Mouse (Mus musculus): ENCODE data around the gene Nlrc5. TPM values are rescaled to one million over a fixed set of nuclear protein-coding genes. Genes with fewer than 3 reads are reported as not detected.

The Nlrc5 gene
- total RNA-seq, 2 experiments from 2014 or later = 3.1 to 4.6 TPM

- DNase-seq (ENCODE audit: low spot score in 2 of 2) = no peak
Measured at GRCm38 (mm10) chr8:94456071-94456470, 21.9 kb downstream of the Nlrc5 start.

- DNase-seq (ENCODE audit: low spot score in 2 of 2) = no peak
Measured at GRCm38 (mm10) chr8:94458567-94458966, 24.4 kb downstream of the Nlrc5 start.

- no peak for DNase-seq (ENCODE audit: low spot score in 2 of 2)
Measured at GRCm38 (mm10) chr8:94469656-94470055, 35.5 kb downstream of the Nlrc5 start.

- no peak for DNase-seq (ENCODE audit: low spot score in 2 of 2)
Measured at GRCm38 (mm10) chr8:94470794-94471193, 36.6 kb downstream of the Nlrc5 start.

- no peak for DNase-seq (ENCODE audit: low spot score in 2 of 2)
Measured at GRCm38 (mm10) chr8:94471281-94471680, 37.1 kb downstream of the Nlrc5 start.

- DNase-seq (ENCODE audit: low spot score in 2 of 2) = no peak
Measured at GRCm38 (mm10) chr8:94472741-94473140, 38.6 kb downstream of the Nlrc5 start.

- no peak for DNase-seq (ENCODE audit: low spot score in 2 of 2)
Measured at GRCm38 (mm10) chr8:94473431-94473830, 39.3 kb downstream of the Nlrc5 start.

GRCm38 (mm10) chr8:94475786-94476185, 41.6 kb downstream of the Nlrc5 start:
- no peak for DNase-seq (ENCODE audit: low spot score in 2 of 2)

GRCm38 (mm10) chr8:94476846-94477245, 42.7 kb downstream of the Nlrc5 start:
- DNase-seq (ENCODE audit: low spot score in 2 of 2) = no peak

- DNase-seq (ENCODE audit: low spot score in 2 of 2) = no peak
Measured at GRCm38 (mm10) chr8:94482051-94482450, 47.9 kb downstream of the Nlrc5 start.

GRCm38 (mm10) chr8:94485288-94485687, 51.1 kb downstream of the Nlrc5 start:
- no peak for DNase-seq (ENCODE audit: low spot score in 2 of 2)

- DNase-seq (ENCODE audit: low spot score in 2 of 2) = peak in 1 of 2 experiments; percentile 31
Measured at GRCm38 (mm10) chr8:94485882-94486281, 51.7 kb downstream of the Nlrc5 start.

GRCm38 (mm10) chr8:94488016-94488415, 53.9 kb downstream of the Nlrc5 start:
- no peak for DNase-seq (ENCODE audit: low spot score in 2 of 2)

GRCm38 (mm10) chr8:94489809-94490483, 55.8 kb downstream of the Nlrc5 start:
- no peak for DNase-seq (ENCODE audit: low spot score in 2 of 2)

- DNase-seq (ENCODE audit: low spot score in 2 of 2) = peak; percentile 41 to 51
Measured at GRCm38 (mm10) chr8:94492021-94492681, 58.0 kb downstream of the Nlrc5 start.

- DNase-seq (ENCODE audit: low spot score in 2 of 2) = no peak
Measured at GRCm38 (mm10) chr8:94493240-94493639, 59.1 kb downstream of the Nlrc5 start.

- DNase-seq (ENCODE audit: low spot score in 2 of 2) = no peak
Measured at GRCm38 (mm10) chr8:94515430-94516208, 81.5 kb downstream of the Nlrc5 start.

GRCm38 (mm10) chr8:94516209-94516593, 82.0 kb downstream of the Nlrc5 start:
- no peak for DNase-seq (ENCODE audit: low spot score in 2 of 2)

- no peak for DNase-seq (ENCODE audit: low spot score in 2 of 2)
Measured at GRCm38 (mm10) chr8:94516766-94517165, 82.6 kb downstream of the Nlrc5 start.

- DNase-seq (ENCODE audit: low spot score in 2 of 2) = no peak
Measured at GRCm38 (mm10) chr8:94518331-94518730, 84.2 kb downstream of the Nlrc5 start.

- no peak for DNase-seq (ENCODE audit: low spot score in 2 of 2)
Measured at GRCm38 (mm10) chr8:94519021-94519420, 84.9 kb downstream of the Nlrc5 start.

GRCm38 (mm10) chr8:94521481-94521880, 87.3 kb downstream of the Nlrc5 start:
- DNase-seq (ENCODE audit: low spot score in 2 of 2) = no peak

Data from adrenal gland, postnatal 4 days (tissue).